Mouse (Mus musculus): ENCODE data around the gene Gm14435. TPM values are rescaled to one million over a fixed set of nuclear protein-coding genes. Genes with fewer than 3 reads are reported as not detected.
"Not testable (repeated sequence)": the region's sequence is repeated elsewhere in the genome, so short reads cannot be mapped to it uniquely, and the experiment has no call there.

Gene Gm14435
- polyA plus RNA-seq (2015; fragmentation: Nextera tagmentation; extraction: Ambion mirVana) = 10.6 and 12.0 TPM in 2 replicates

GRCm38 (mm10) chr2:176423294-176423693 is at the start of gene Gm14435:
TSS of gene Gm14435 (plus strand) at chr2:176423594.
- not testable (repeated sequence) for H3K4me2 ChIP-seq (ENCODE audit: low read length); H3K4me3 ChIP-seq (replicated peaks; ENCODE audit: low read length); H3K27me3 ChIP-seq (replicated peaks; ENCODE audit: control insufficient read depth, insufficient read depth, low read length); H3K4me1 ChIP-seq (replicated peaks; ENCODE audit: control insufficient read depth, insufficient read depth, low read length); H3K36me3 ChIP-seq (ENCODE audit: control insufficient read depth, insufficient read depth); ATAC-seq; H3K9ac ChIP-seq (replicated peaks; ENCODE audit: low read depth, low read length); H3K9me3 ChIP-seq (ENCODE audit: control insufficient read depth, low read length); H3K27ac ChIP-seq (ENCODE audit: low read length)
- no CpG with 5 or more reads among the region's 6 CpGs for WGBS

Other genes with a start within 250 kb of the Gm14435 start
- gene 2210418O10Rik, start 197.0 kb upstream of the Gm14435 start, polyA plus RNA-seq (2015; fragmentation: Nextera tagmentation; extraction: Ambion mirVana) = 7.2 and 16.9 TPM in 2 replicates
- not detected in 2 replicates for gene Gm11009, start 104.1 kb upstream of the Gm14435 start, polyA plus RNA-seq (2015; fragmentation: Nextera tagmentation; extraction: Ambion mirVana)
- 3.5 and 13.0 TPM in 2 replicates for gene Gm14434, start 63.2 kb downstream of the Gm14435 start, polyA plus RNA-seq (2015; fragmentation: Nextera tagmentation; extraction: Ambion mirVana)
- gene Zfp967, start 97.5 kb downstream of the Gm14435 start, polyA plus RNA-seq (2015; fragmentation: Nextera tagmentation; extraction: Ambion mirVana) = not detected in 2 replicates
- gene Gm14308, start 212.8 kb downstream of the Gm14435 start, polyA plus RNA-seq (2015; fragmentation: Nextera tagmentation; extraction: Ambion mirVana) = 14.7 and 21.3 TPM in 2 replicates
- gene Zfp973, start 246.9 kb downstream of the Gm14435 start, polyA plus RNA-seq (2015; fragmentation: Nextera tagmentation; extraction: Ambion mirVana) = 10.5 and 10.6 TPM in 2 replicates

All from forebrain, embryonic 16.5 days (tissue).